Mouse (Mus musculus): ENCODE data around the gene Ugt1a6a. TPM values are rescaled to one million over a fixed set of nuclear protein-coding genes. Genes with fewer than 3 reads are reported as not detected.

The Ugt1a6a gene
- polyA plus RNA-seq, 1 experiment from 2014 or later: 2.1 TPM

DNA sequence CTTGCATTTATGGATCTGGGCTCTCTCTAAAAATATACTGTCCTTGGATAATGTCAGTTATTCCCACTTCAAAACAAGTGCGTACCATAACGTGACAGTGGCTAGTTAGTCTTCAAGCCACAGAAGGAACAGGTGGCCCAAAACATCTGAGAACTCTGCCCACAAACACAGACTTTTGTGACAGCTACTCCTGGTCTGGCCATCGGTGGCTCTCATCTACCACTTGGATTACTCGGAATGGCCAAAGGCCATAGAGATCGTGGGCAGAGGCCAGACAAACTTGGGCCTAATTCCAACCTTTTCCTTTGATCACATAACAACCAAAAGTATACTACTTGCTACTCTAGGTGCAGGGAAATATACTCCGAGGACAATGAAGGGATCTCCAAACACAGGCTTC, 133.5 kb downstream of the Ugt1a6a start:
- H3K9me3 ChIP-seq (replicated peaks): no peaks in the 10 kb centered on the region
- H3K4me3 ChIP-seq: no peak overlapping the region
- H3K9ac ChIP-seq: no peak overlapping the region
- H3K27me3 ChIP-seq (replicated peaks): no peaks in the 10 kb centered on the region
- H3K4me1 ChIP-seq: no peaks in the 10 kb centered on the region
- ATAC-seq: no peak
- H3K27ac ChIP-seq: no peak overlapping the region
- 80% methylated on average over 6 of the region's 6 CpGs for WGBS (ENCODE audit: insufficient replicate concordance)
- peaks cover 96% of the 10 kb centered on the region for H3K36me3 ChIP-seq
- no peak overlapping the region for H3K4me2 ChIP-seq

Other genes starting within 250 kb of the Ugt1a6a start
- gene Usp40, start 126.3 kb upstream of the Ugt1a6a start, polyA plus RNA-seq (2016; fragmentation: Nextera tagmentation; extraction: Ambion mirVana): 13.3 and 13.4 TPM in 2 replicates
- not detected in 2 replicates for gene Ugt1a10, start 79.4 kb upstream of the Ugt1a6a start, polyA plus RNA-seq (2016; fragmentation: Nextera tagmentation; extraction: Ambion mirVana)
- 0.10 and 0.14 TPM in 2 replicates for gene Ugt1a9, start 64.0 kb upstream of the Ugt1a6a start, polyA plus RNA-seq (2016; fragmentation: Nextera tagmentation; extraction: Ambion mirVana)
- gene Ugt1a8, start 47.0 kb upstream of the Ugt1a6a start, polyA plus RNA-seq (2016; fragmentation: Nextera tagmentation; extraction: Ambion mirVana): not detected in 2 replicates
- 1.1 and 1.2 TPM in 2 replicates for gene Ugt1a7c, start 39.7 kb upstream of the Ugt1a6a start, polyA plus RNA-seq (2016; fragmentation: Nextera tagmentation; extraction: Ambion mirVana)
- gene Ugt1a6b, start 31.6 kb upstream of the Ugt1a6a start, polyA plus RNA-seq (2016; fragmentation: Nextera tagmentation; extraction: Ambion mirVana): 0.42 and 0.67 TPM in 2 replicates
- gene Ugt1a5, start 31.2 kb downstream of the Ugt1a6a start, polyA plus RNA-seq (2016; fragmentation: Nextera tagmentation; extraction: Ambion mirVana): not detected in 2 replicates
- not detected in 2 replicates for gene Ugt1a2, start 65.8 kb downstream of the Ugt1a6a start, polyA plus RNA-seq (2016; fragmentation: Nextera tagmentation; extraction: Ambion mirVana)
- 11.9 and 13.8 TPM in 2 replicates for gene Dnajb3, start 71.0 kb downstream of the Ugt1a6a start, polyA plus RNA-seq (2016; fragmentation: Nextera tagmentation; extraction: Ambion mirVana)
- not detected in 2 replicates for gene Ugt1a1, start 77.2 kb downstream of the Ugt1a6a start, polyA plus RNA-seq (2016; fragmentation: Nextera tagmentation; extraction: Ambion mirVana)
- 0.46 and 0.61 TPM in 2 replicates for gene Mroh2a, start 92.2 kb downstream of the Ugt1a6a start, polyA plus RNA-seq (2016; fragmentation: Nextera tagmentation; extraction: Ambion mirVana)
- gene Hjurp, start 142.8 kb downstream of the Ugt1a6a start, polyA plus RNA-seq (2016; fragmentation: Nextera tagmentation; extraction: Ambion mirVana): 104 and 106 TPM in 2 replicates
- not detected in 2 replicates for gene Trpm8, start 142.9 kb downstream of the Ugt1a6a start, polyA plus RNA-seq (2016; fragmentation: Nextera tagmentation; extraction: Ambion mirVana)